Mouse (Mus musculus) kidney, adult 8-10 months (tissue): ENCODE data around the gene Slain2.
"Not testable (repeated sequence)": the region's sequence is repeated elsewhere in the genome, so short reads cannot be mapped to it uniquely, and the experiment has no call there.

Experiments used
- DNase-seq, 2 experiments: peaks; one replicate each; pipeline ENCODE4 v3.0.0; 2022

Gene Slain2

DNA sequence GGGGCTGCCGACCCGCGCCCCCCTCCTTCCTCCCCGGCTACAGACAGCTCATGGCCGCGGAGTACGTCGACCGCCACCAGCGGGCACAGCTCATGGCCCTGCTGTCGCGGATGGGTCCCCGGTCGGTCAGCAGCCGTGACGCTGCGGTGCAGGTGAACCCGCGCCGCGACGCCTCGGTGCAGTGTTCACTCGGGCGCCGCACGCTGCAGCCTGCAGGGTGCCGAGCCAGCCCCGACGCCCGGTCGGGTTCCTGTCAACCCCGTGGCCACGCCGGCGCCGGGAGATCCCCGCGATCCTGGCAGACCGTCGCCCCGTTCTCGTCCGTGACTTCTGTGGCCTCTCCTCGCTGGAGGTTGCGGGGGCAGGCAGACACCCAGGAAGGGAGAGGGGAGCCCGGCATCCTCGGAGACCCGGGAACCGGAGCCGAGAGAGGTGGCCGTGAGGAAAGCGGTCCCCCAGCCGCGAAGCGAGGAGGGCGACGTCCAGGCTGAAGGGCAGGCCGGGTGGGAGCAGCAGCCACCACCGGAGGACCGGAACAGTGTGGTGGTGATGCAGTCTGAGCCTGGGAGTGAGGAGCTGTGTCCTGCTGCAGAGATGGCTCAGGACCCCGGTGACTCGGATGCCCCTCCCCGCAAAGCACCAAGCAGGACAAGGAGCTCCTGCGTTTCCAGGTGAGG is 99.6 kb downstream of the Slain2 start:
- DNase-seq, result not testable (repeated sequence)

DNA sequence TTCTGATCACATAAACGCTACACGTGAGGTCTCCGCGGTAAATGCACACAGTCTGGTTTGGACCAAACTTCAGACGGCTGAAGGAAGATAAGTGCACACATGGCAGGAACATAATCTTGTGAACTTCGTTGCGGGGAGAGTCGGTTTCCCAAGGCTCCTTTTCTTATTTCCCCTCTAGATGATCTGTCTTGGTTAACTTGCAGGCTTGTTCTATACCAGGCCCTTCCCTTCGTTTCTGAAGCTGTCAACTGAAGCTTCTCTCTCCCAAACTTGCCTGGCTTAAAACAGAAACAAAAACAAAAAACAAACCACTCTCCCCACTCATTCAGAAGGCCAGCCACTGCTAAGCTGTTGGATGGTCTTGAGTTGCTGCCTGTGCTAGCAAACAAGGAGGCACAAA is 100.6 kb downstream of the Slain2 start:
- no peak for DNase-seq

DNA sequence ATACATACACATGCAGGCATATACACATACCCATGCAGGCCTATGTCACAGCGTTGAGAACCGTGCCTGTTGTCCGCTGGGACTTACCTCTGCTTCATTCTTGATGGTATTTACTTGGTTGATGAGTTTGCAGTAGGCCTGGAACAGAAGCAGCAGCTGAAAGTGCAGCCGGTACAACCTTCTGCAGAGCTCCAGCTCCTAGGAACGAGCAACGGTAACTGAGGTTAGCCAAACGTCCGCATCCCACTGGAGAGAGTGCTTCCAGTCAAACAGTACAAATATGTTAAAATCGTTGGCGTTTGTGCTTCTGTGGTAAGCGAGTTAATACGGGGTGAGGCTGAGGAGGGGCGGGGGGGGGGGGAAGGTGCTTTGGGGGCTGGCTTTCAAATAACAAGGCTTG is 109.7 kb downstream of the Slain2 start:
- DNase-seq, result no peak
